Mouse (Mus musculus): ENCODE measurements around the gene Josd2.

DNA sequence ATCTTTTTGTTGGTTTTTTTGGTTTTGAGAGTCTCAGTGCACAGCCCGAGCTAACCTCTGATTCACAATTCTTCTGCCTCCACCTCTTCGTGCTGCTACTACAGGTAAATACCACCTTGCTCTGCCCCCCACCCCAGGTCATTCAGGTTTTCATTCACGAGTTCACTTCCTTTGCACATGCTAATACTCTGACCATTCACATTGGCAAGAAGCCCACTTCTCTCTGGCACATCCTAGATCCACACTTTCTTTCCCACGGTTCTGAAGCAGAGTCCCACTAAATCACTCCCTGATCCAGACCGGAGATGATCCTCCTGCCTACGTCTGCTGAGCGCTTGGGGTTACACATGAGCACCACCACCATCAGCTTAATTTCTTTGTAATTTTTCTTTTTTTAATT is 27.3 kb downstream of the Josd2 start:
- TF ChIP-seq CTCF (IDR thresholded peaks at IDR 0.05; ENCODE audit: low read depth, low read length), result no peak
- TF ChIP-seq POLR2A (IDR thresholded peaks at IDR 0.05; ENCODE audit: extremely low read depth, insufficient read depth, low read length), result no peak
